Mouse (Mus musculus): ENCODE data around the gene Dapk3.
A peak's percentile ranks its signal among the peaks of the same experiment; 100 is the strongest.
"Not testable (repeated sequence)": the region's sequence is repeated elsewhere in the genome, so short reads cannot be mapped to it uniquely, and the experiment has no call there.

Dapk3 gene

DNA sequence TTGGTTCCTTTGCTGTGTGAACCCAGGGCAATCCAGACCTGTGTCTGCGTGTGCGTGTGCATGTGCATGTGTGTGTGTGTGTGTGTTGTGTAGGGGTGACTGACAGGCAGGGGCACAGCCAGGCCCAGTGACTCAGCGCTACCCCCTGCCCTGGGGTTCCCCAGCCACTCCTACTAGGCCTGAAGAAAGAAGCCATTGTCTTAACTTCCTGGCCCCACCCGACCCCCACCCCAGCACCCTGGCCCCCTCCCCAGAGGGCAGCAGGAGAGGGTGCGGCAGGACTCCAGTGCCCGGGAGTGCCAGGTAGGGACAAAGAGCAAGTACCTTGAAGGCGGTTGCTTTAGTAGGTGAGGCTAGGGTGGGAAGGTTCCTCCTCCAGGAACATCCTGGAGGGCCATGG lies 37.0 kb upstream of the Dapk3 start:
- no peak for DNase-seq (ENCODE audit: low spot score)

DNA sequence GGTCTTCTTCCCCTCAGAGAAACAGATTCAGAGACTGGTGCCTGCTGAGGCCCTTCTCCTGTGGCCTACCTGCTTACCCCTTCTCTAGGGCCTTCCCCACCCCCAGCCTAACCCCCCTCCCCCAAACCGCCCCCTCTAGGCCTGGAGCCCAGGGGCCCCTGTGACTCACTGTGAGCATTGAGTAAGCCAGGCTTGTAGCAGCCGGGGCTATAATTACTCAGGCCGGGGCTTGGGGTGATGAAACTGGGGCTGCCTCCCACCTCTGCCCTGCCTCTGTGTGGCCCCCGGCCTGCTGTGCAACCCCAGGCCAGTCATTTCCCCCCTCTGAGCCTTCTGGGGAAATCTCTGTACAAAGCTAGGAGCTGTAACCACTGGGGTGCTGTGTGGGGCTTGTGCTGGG lies 36.5 kb upstream of the Dapk3 start:
- no peak for DNase-seq (ENCODE audit: low spot score)

DNA sequence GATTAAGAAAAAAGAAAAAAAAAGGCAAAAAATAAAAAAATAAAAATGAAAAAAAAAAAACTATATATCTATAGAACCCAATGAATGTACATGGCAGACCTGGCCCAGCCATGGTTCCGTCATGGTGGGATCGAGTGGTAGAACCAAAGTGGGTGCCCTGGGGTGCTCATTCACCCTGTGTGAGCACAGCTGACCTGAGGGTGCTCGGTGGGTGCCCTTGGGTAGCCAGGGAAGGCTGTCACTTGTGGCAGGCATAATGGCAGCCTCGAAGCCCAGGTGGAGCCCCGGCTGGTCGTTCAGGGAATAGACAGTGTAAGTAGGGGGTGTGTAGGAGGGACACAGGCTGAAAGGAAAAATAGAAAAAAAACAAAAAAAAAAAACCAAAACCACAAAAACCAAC lies 31.5 kb upstream of the Dapk3 start:
- no peak for DNase-seq (ENCODE audit: low spot score)

DNA sequence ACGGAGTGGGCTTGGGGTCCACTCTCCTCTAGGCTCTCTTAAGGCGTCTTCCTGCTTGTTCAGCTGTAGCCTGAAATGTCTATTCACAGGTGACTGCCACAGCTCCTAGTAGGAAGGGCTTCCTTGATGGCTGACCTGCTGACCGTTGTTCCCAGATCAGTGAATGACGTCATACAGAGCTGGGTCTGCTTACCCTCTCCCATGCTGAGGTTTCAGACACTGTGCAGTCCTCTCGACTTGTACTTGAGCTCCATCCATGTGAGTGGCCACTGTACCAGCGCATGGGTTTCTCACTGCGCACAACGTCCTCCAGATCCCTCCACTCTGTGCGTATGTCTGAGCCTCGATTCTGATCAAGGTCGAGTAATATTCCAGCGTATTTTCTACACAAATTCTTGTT lies 30.2 kb upstream of the Dapk3 start:
- DNase-seq (ENCODE audit: low spot score) = no peak

DNA sequence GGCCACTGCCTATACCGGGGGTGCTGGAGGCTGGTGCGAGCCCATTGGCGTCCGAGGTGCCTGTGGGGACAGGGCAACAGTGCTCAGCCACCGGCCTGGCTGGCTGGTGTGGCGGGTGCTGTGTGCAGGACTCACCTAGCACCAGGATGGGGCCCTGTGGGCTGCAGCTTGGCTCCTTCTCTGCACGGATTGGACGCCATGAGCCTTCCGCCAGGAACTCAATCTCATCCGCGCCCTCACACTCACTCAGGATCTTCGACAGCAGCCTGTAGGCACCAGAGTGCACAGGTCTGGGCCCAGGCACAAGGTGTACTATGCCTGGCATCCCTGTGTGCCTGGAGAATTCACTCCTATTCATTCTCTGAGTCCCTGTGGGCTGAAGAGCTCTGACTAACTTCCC lies 28.5 kb upstream of the Dapk3 start:
- no peak for DNase-seq (ENCODE audit: low spot score)

DNA sequence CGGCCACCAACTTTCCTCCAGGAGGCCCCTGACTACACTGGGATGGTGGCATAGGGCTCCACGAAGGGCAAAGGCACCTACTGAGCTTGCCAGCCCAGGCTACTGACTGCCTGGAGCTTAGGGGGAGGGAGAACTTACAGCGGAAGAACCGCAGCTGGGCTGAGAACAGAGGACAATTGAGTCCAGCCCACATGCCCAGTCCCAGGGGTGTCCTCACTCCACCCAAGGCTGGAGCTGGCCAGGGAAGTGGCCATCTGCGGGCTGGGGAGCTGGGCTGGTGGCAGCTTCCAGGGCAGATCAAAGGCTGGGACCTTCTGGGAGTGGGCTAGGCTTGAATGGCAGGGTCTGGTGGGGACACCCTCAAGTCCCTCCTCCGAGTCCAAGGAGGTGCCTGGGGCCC lies 28.1 kb upstream of the Dapk3 start:
- no peak for DNase-seq (ENCODE audit: low spot score)

DNA sequence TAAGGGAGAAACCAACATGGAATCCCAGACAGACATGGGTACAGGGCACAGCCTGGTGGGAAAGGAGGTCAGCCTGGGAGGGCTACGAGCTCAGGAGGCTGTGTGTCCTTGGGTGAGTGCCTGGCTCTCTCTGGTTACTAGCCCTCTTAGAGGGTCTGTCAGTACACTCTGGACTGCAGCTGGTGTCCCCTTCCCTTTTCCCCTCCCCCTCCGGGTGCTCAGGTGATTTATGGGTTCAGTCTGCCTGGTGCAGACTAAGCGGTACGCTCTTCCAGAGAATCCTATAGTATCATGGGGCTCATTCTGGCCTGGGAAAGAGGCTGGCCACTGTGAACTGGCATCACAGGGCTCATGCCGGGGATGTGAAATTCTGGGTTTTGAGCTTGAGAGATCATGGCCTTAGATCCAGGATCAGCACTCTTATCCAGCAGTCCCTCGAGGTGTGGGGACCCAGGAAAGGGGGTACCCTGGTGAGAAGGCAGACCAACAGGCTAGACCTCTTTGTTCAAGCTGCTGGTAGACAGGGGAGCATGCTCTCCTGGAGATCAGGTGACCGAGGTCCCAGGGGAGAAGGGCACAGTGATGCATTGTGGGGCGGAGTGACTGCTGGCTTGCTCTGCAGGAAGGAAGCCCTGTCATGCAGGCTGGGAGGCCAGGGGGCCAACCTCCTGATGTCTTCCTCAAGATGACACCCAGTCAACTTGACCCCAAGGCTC lies 21.0 kb upstream of the Dapk3 start:
- no peak for DNase-seq (ENCODE audit: low spot score)

DNA sequence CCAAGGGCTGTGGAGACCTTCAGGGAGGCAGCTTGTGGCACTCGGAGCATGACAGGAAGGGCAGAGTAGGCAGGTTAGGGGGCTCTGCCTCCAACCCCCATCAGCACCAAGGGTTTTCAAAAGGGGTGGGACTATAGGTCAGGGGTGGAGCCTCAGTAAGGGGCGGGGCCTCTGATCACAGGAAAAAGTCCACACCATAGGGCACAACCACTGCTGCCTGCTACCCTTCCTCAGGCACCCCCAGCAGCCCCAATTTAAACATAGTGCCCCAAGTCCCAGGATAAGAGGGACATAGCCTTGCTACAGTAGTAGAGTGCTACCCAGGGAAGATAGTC lies 20.5 kb upstream of the Dapk3 start:
- no peak for DNase-seq (ENCODE audit: low spot score)

DNA sequence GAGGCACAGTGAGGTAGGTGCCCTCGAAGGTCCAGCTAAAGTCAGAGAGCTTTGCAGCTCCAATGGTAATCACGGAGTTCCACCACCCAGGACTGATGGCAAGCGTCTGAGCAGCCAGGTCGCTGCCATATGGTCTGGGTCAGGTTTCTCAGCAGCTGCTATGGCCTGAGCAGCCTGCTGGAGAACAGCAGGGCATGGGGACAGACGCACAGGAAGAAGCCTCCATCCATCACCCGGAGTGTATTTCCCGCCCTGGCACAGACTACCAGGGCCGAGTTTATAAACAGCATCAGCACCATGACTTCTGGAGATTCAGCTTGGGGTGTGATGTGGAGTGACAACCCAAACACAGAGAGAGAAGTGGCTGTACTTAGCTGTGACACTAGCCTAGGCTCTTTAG lies 17.7 kb upstream of the Dapk3 start:
- no peak for DNase-seq (ENCODE audit: low spot score)

DNA sequence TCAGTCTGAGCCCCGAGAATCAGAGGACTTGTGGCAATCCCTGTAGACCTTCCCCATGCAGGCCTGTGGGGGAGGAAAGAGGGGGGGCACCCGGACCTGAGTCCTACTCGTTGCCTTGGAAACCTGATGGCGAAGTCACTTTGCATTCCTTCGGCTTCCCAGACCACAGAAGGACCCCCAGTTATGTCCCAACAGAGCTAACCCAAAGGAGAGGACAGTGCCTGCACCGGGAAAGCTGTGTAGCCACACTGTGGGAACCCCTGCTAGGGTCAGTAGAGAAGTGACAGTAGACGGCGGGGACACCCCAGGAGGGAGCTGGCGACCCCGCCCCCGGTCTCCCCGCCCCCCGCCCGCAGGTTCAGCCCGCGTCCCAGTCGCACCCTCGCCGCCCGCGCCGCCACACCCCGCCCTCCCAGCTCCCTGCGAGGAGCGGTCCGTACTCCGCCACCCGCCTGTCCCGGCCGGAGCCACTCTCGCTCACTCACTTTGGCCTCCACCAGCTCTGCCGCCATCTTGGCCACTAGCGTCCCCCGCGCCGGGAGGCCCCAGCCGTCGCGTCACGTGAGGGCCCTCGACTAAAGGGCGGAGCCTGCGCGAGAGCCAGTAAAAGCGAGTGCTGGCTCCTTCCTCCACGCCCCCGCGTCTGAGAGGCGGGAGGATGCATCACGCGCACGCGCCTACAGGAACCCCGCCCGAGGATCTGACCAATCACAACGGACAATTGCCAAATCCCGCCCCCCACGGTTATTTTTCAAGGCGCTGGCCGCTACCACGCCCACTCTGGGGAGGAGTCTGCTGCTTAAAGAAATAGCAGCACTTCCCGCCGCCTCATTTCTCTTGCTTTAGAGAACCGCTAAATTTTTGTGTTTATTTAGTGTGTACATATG lies 15.4 kb upstream of the Dapk3 start, which contains the start of gene Pias4:
Gene Pias4 (minus strand): TSS at position 724 of the 887 bp plus-strand sequence.
- peak; percentile 100 for DNase-seq (ENCODE audit: low spot score)

DNA sequence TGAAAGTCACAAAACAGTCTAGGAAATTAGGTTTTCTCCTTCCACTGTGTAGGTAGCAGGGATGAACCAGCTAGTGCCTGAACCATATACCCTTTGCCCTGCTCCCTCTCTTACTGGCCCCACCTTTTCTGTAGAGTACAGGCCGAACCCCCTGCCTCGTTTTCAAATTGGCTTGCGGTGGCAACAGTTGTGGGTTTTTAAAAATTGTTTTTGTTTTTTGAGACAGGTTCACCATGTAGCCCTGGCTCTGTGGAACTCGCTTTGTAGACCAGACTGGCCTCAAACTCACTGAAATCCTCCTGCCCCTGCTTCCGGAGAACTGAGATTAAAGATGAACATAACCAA lies 14.7 kb upstream of the Dapk3 start:
- no peak for DNase-seq (ENCODE audit: low spot score)

DNA sequence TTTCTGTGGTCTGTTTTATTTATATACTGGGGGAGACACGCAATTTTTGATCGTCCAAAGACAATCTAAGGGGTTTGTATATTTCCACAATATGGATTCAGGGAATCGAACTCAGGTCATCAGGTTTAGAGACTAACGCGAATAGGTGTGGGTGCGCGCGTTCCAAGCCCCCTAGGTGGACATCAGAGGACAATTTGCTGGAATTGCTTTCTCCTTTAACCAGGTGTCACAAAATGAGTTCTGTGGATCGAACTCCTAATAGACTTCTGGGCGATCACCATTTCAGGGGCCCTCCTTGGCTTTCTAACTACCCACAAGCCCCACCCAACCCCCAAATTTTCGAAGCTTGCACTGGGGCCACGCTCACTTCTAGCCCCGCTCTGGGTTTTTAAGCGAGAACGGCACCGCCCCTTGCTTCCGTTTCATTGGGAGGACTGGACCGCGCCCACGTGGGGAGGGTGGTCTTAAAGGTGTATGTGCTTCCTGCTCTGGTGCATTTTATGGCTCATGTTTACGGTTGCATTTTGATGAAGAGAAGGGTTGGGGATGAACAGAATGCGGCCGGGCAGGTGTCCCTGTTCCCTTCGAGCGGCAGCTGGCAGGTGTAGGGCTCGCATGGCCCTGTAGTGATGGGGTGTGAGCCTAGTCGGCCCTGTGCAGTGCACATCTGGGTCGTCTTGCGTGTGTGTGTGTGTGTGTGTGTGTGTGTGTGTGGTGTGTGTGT lies 14.1 kb upstream of the Dapk3 start:
- peak; percentile 83 for DNase-seq (ENCODE audit: low spot score)

DNA sequence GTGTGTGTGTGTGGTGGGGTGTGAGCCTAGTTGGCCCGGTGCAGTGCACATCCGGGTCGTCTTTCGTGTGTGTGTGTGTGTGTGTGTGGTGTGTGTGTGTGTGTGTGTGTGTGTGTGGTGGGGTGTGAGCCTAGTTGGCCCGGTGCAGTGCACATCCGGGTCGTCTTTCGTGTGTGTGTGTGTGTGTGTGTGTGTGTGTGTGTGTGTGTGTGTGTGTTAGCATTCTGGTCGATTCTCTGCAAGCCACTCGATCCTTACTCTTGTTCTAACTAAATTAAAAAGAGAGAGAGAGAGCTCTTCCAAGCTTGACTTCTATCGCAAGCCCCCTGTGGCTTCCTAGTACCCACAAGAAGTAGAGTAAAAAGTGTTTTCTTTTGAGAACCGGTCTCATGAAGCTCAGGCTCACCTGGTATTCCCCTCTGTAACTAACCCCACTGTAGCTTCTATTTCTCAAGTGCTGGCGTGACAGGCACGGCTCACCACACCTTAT lies 13.3 kb upstream of the Dapk3 start:
- not testable (repeated sequence) for DNase-seq (ENCODE audit: low spot score)

DNA sequence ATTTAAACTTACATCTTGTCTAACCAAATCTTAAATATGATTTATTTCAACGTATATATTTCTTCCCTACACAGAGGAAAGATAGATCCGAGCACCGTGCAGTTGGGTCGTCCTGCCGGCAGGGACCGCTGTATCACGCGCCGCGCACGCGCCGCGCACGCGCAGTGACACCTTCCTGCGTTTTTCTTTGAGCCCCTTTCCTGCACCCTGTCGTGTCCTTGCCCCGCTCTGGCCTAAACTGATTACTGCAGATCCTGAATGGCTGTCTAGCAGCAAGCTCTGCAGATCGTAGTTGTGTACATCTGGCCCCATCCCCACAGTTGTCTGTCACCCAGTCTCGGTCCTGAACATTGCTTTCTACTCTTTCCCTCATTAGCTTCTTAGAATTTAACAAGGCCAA lies 9.7 kb upstream of the Dapk3 start:
- DNase-seq (ENCODE audit: low spot score) = peak; percentile 83

DNA sequence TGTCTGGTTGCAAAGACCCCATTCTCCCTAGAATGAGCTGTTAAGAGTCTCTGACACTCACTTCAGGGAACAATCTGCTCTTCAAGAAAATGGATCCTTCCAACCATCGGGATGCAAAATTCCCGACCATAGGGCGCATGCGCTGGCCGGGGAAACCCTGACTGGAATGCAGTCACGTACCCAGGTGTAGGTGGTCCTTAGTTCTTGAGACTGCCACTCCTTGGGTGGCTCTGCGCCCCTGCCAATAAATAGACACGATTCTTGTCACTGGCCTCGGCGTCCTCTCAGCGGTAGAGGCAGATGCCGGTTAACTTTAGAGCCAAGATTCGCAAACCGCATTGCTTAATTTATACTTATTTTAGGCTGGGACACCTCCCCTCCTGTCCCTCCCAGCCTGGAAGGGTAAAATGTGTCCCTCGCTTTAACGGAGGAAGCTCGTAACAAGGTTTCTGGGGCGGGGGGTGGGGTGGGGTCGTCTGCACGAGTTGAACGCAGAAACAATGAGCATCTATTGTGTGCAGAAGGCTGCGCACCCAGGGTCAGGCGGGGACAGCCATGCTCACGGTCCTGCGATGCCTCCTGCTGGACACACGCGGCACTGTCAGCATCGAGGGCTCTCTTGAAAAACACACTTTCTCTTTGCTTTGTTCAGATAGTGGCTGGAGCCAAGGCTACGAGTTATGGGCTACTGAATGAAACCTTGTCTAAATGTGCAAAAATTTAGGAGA lies 8.0 kb upstream of the Dapk3 start:
- peak; percentile 87 for DNase-seq (ENCODE audit: low spot score)

DNA sequence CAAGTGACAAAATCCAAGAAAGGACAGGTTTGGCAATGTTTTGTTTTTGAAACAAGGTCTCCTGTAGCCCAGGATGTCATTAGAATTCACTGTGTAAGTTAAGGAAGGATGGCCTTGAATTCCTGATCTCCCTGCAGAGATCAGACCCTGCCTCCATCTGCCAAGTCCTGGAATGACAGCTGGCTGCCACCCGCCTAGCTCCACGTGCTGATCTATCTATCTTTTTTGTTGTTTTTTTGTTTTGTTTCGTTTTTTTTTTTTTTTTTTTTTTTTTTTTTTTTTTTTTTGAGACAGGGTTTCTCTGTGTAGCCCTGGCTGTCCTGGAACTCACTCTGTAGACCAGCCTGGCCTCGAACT lies 7.5 kb upstream of the Dapk3 start:
- DNase-seq (ENCODE audit: low spot score) = not testable (repeated sequence)

DNA sequence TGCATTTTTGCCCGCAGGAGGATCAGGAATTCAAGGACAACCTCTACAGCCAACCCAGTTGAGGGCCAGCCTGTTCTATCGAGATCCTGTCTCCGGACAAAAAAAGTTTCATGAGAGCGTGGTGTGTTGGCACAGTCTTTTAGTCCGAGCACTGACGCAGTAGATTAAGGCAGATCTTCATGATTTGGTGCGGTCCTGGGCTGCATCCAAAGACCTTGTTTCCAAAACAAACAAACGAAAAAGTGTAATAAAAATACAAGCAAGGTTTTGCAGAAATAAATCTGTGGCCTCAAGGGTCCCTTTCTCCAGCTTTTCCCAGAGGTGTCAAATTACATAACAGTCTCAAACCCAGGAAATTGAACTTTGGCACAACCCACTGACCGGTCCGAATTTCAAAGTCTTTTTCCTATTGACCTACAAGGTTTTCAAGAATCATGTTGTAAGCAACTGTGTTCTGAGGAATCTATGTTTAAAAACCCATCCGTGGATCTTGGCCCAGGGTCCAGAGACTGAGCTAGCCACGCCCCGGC lies 6.8 kb upstream of the Dapk3 start:
- DNase-seq (ENCODE audit: low spot score) = peak; percentile 48

DNA sequence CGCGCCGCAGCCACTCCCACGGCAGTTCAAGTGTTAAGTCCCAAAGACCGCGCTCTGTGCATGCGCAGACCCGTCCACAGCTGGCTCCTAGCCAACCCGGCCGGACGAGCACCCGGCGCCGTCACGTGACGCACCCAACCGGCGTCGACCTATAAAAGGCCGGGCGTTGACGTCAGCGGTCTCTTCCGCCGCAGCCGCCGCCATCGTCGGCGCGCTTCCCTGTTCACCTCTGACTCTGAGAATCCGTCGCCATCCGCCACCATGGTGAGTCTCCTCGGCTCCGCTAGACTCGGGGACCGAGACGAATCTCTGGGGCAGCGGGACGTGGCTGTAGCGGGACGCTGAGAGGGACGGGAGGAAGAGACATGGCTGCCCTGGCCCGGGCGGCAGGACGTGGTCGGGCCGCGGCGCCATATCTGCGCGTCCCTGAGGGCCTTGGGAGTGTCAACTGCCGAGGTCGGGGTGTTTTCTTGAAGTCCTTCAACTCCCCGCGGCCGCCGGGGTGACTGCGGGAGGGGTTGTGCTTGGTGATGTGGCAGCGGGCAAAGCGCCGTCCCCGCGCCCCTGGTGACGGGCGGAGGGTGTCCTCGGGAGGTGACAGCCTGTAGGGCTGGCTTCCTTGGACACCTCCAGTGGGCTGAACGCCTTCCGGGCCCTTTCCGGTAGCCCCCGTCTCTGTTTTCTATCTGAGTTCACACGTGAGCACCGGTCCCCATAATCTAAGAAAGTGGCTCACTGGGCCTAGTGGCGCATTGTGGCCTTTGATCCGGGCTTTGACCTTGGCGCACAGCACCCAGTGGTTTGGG lies 6.1 kb upstream of the Dapk3 start, which contains the start of gene Eef2:
Gene Eef2 (plus strand): TSS at position 166 of the 806 bp plus-strand sequence.
- peak; percentile 99 for DNase-seq (ENCODE audit: low spot score)

DNA sequence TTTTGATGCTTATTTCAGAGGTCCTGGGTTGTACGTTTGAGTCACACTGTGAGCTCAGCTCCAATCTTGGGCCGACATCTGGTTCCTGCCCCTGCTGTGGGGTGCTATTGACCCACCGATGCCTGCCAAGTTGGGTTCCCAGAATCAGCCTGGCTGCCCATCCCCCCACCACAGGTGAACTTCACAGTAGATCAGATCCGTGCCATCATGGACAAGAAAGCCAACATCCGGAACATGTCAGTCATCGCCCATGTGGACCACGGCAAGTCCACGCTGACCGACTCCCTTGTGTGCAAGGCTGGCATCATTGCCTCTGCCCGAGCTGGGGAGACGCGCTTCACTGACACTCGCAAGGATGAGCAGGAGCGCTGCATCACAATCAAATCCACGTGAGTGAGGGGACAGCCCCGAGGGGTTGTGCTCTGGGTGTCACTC lies 5.3 kb upstream of the Dapk3 start:
- DNase-seq (ENCODE audit: low spot score) = no peak

DNA sequence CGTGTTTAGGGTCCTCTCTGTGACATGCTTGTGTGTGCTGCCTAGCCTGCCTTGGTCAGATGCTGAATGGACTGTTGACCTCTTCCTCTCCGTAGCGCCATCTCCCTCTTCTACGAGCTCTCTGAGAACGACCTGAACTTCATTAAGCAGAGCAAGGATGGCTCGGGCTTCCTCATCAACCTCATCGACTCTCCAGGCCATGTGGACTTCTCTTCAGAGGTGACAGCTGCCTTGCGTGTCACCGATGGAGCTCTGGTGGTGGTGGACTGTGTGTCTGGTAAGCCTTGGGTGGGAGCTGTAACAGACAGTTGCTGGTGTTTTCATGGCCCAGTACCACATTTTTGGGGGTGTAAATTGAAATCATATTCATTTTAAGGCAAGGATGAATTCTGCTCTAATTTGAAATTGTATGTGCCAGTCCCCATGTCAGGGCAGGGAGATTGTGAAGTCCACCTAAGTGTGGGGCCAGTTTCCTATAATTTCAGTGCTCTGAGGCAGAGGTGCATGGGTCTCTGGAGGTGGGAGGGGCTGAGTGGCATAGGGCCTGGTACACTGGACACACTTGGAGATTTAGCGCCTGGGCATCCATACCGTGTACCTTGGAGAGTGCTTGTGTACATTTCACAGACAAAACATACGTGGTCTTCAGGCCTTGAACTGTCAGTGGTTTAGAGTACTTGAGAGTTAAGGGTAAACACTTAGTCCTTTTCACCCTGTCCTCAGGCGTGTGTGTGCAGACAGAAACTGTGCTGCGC lies 4.7 kb upstream of the Dapk3 start:
- no peak for DNase-seq (ENCODE audit: low spot score)
